In genomic region chr6:56797311-56798151, GRCm38 (mm10) we compare ENCODE assay signal across 8 mouse cellular contexts. TPM values are rescaled to one million over a fixed set of nuclear protein-coding genes. Genes with fewer than 3 reads are reported as not detected.
DNase-seq lines count a peak whose midpoint lies in the region; ATAC-seq and TF ChIP-seq lines count a peak whose summit lies in the region.

Kbtbd2 (minus strand) TSS chr6:56797813.

- peaks cover 7% of the 10 kb centered on the region; the same call in 1 of the 2 replicates for H3K4me1 ChIP-seq in forebrain, embryonic 11.5 days (replicated peaks; ENCODE audit: control insufficient read depth, insufficient read depth, low read length)
- peaks cover 25% of the 10 kb centered on the region for H3K4me1 ChIP-seq in heart, postnatal 0 days (ENCODE audit: control insufficient read depth, insufficient read depth)
- H3K4me1 ChIP-seq in liver, embryonic 16.5 days (ENCODE audit: control insufficient read depth, low read depth, low read length) = peaks cover 27% of the 10 kb centered on the region
- H3K4me1 ChIP-seq in neural tube, embryonic 13.5 days (replicated peaks) = peaks cover 36% of the 10 kb centered on the region
- H3K4me1 ChIP-seq in testis, adult 2 months (ENCODE audit: control insufficient read depth, insufficient read depth, low read length) = peaks cover 2% of the 10 kb centered on the region

- H3K9me3 ChIP-seq in forebrain, embryonic 11.5 days (ENCODE audit: control insufficient read depth, low read length) = no peaks in the 10 kb centered on the region
- H3K9me3 ChIP-seq in heart, postnatal 0 days (replicated peaks; ENCODE audit: control insufficient read depth, low read length) = no peaks in the 10 kb centered on the region
- H3K9me3 ChIP-seq in liver, embryonic 16.5 days (replicated peaks; ENCODE audit: control insufficient read depth, low read length) = no peaks in the 10 kb centered on the region
- no peaks in the 10 kb centered on the region for H3K9me3 ChIP-seq in neural tube, embryonic 13.5 days

- H3K36me3 ChIP-seq in forebrain, embryonic 11.5 days (ENCODE audit: control insufficient read depth, insufficient read depth, low read length) = no peaks in the 10 kb centered on the region
- H3K36me3 ChIP-seq in heart, postnatal 0 days (replicated peaks; ENCODE audit: control insufficient read depth, insufficient read depth, low read length) = no peaks in the 10 kb centered on the region
- H3K36me3 ChIP-seq in liver, embryonic 16.5 days (ENCODE audit: control insufficient read depth, insufficient read depth) = no peaks in the 10 kb centered on the region
- H3K36me3 ChIP-seq in neural tube, embryonic 13.5 days = no peaks in the 10 kb centered on the region
- no peaks in the 10 kb centered on the region for H3K36me3 ChIP-seq in testis, adult 2 months (ENCODE audit: control insufficient read depth, insufficient read depth, low read length)

- TF ChIP-seq CTCF in heart, postnatal 0 days (IDR thresholded peaks at IDR 0.05; ENCODE audit: low read depth) = no peak
- no peak for TF ChIP-seq CTCF in testis, adult 2 months (IDR thresholded peaks at IDR 0.05; ENCODE audit: control insufficient read depth, insufficient read depth, insufficient replicate concordance, low read depth, low read length)

- peak; percentile 81; the same call in 1 of the 2 replicates for TF ChIP-seq EP300 in heart, postnatal 0 days (IDR thresholded peaks at IDR 0.05; ENCODE audit: low read depth)

- H3K4me2 ChIP-seq in forebrain, embryonic 11.5 days (ENCODE audit: low read depth, low read length, severe bottlenecking) = peak within 1 kb of the TSS; percentile 78
- H3K4me2 ChIP-seq in heart, postnatal 0 days (ENCODE audit: low read depth, low read length) = peak within 1 kb of the TSS; percentile 85
- peak within 1 kb of the TSS; percentile 93 for H3K4me2 ChIP-seq in liver, embryonic 16.5 days (ENCODE audit: low read depth, low read length)
- peak within 1 kb of the TSS; percentile 59 for H3K4me2 ChIP-seq in neural tube, embryonic 13.5 days

- peak; percentile 95 for ATAC-seq in forebrain, embryonic 11.5 days (replicated peaks; ENCODE audit: low FRiP score)
- ATAC-seq in heart, postnatal 0 days (ENCODE audit: insufficient read depth, low read depth) = peak; percentile 92
- ATAC-seq in liver, embryonic 16.5 days (ENCODE audit: low read depth) = peak; percentile 93
- peak; percentile 95 for ATAC-seq in neural tube, embryonic 13.5 days (ENCODE audit: low read depth)

- no peaks in the 10 kb centered on the region for H3K27me3 ChIP-seq in forebrain, embryonic 11.5 days (ENCODE audit: control insufficient read depth, insufficient read depth, low read length)
- no peaks in the 10 kb centered on the region for H3K27me3 ChIP-seq in heart, postnatal 0 days (ENCODE audit: control insufficient read depth, insufficient read depth, low read length)
- H3K27me3 ChIP-seq in liver, embryonic 16.5 days (ENCODE audit: control insufficient read depth, insufficient read depth, low read depth, low read length) = no peaks in the 10 kb centered on the region
- H3K27me3 ChIP-seq in neural tube, embryonic 13.5 days = no peaks in the 10 kb centered on the region
- H3K27me3 ChIP-seq in testis, adult 2 months (ENCODE audit: control insufficient read depth, insufficient read depth, low read length) = no peaks in the 10 kb centered on the region

- WGBS in forebrain, embryonic 11.5 days = under 1% methylated on average over 80 of the region's 98 CpGs
- WGBS in heart, postnatal 0 days = under 1% methylated on average over 87 of the region's 98 CpGs
- WGBS in liver, embryonic 16.5 days (ENCODE audit: insufficient replicate concordance) = under 1% methylated on average over 92 of the region's 98 CpGs
- under 1% methylated on average over 87 of the region's 98 CpGs for WGBS in neural tube, embryonic 13.5 days

- peak within 1 kb of the TSS; percentile 73 for H3K4me3 ChIP-seq in forebrain, embryonic 11.5 days (ENCODE audit: low read depth, low read length)
- peak within 1 kb of the TSS; percentile 82 for H3K4me3 ChIP-seq in heart, postnatal 0 days (ENCODE audit: low read depth, low read length)
- H3K4me3 ChIP-seq in liver, embryonic 16.5 days (ENCODE audit: low read depth, low read length) = peak within 1 kb of the TSS; percentile 89
- H3K4me3 ChIP-seq in neural tube, embryonic 13.5 days = peak within 1 kb of the TSS; percentile 81
- peak within 1 kb of the TSS; percentile 97 for H3K4me3 ChIP-seq in testis, adult 2 months (ENCODE audit: control insufficient read depth, low read depth, low read length)

- peak; percentile 87 to 88 for DNase-seq in CD8-positive naive resting alpha-beta T cell, adult 2 months (ENCODE audit: low read depth in 2 of 2, low spot score in 2 of 2)
- DNase-seq in c-Kit-positive CD71-negative TER-119-negative erythroid progenitor cells, embryonic 14.5 days (ENCODE audit: low read depth) = peak; percentile 86
- DNase-seq in forebrain, embryonic 11.5 days (ENCODE audit: low spot score) = peak; percentile 97
- peak; percentile 95 for DNase-seq in heart, postnatal 0 days (ENCODE audit: low spot score)
- peak; percentile 94 to 97 for DNase-seq in kidney, postnatal 4 days

- peak; percentile 60 for TF ChIP-seq POLR2A in testis, adult 2 months (IDR thresholded peaks at IDR 0.05; ENCODE audit: control insufficient read depth, low read depth, low read length)

- peak within 1 kb of the TSS; percentile 87 for H3K9ac ChIP-seq in forebrain, embryonic 11.5 days (ENCODE audit: low read length)
- peak within 1 kb of the TSS; percentile 96 for H3K9ac ChIP-seq in heart, postnatal 0 days (replicated peaks; ENCODE audit: low read depth, low read length)
- peak within 1 kb of the TSS; percentile 95 for H3K9ac ChIP-seq in liver, embryonic 16.5 days (ENCODE audit: low read depth, low read length)
- peak within 1 kb of the TSS; percentile 93 for H3K9ac ChIP-seq in neural tube, embryonic 13.5 days

- peak within 1 kb of the TSS; percentile 98 for H3K27ac ChIP-seq in forebrain, embryonic 11.5 days (ENCODE audit: low read depth, low read length)
- H3K27ac ChIP-seq in heart, postnatal 0 days (ENCODE audit: low read depth) = peak within 1 kb of the TSS; percentile 99
- peak within 1 kb of the TSS; percentile 99 for H3K27ac ChIP-seq in liver, embryonic 16.5 days (ENCODE audit: low read length)
- H3K27ac ChIP-seq in neural tube, embryonic 13.5 days (replicated peaks) = peak within 1 kb of the TSS; percentile 99
- peak within 1 kb of the TSS; percentile 92 for H3K27ac ChIP-seq in testis, adult 2 months (ENCODE audit: control insufficient read depth, insufficient read depth, low read depth, low read length)

RNA-seq across cellular contexts. Expression of gene Kbtbd2, which starts in this region (rescaled TPM):
- 40.1 and 40.6 TPM in 2 replicates for polyA plus RNA-seq in forebrain, embryonic 11.5 days (2014; fragmentation: Nextera tagmentation; extraction: Ambion mirVana)
- total RNA-seq in heart, postnatal 0 days (2014; rRNA removed; ENCODE audit: low replicate concordance) = 37.2 and 41.5 TPM in 2 replicates
- polyA plus RNA-seq in heart, postnatal 0 days (2015; fragmentation: Nextera tagmentation; extraction: Ambion mirVana) = 17.0 and 17.6 TPM in 2 replicates
- polyA plus RNA-seq in liver, embryonic 16.5 days (2015; fragmentation: Nextera tagmentation; extraction: Ambion mirVana) = 14.6 and 15.1 TPM in 2 replicates
- polyA plus RNA-seq in neural tube, embryonic 13.5 days (2015; fragmentation: Nextera tagmentation; extraction: Ambion mirVana) = 33.2 and 35.3 TPM in 2 replicates
- polyA plus RNA-seq in testis, adult 2 months (2012; rRNA removed) = 3.7 and 5.5 TPM in 2 replicates

Comparison
In these comparisons a context has a peak if more than half of its experiments do, and no peak if none do; other contexts are left out.
1. Peak in every context shown above with its lines: DNase-seq, ATAC-seq, H3K4me3 ChIP-seq and H3K27ac ChIP-seq.